Mouse (Mus musculus): ENCODE results near the gene Moap1. TPM values are rescaled to one million over a fixed set of nuclear protein-coding genes. Genes with fewer than 3 reads are reported as not detected.

The Moap1 gene
- polyA plus RNA-seq, 1 experiment from 2014 or later: 6.8 TPM

GRCm38 (mm10) chr12:102714116-102714515 lies 29.3 kb downstream of the Moap1 start:
- no peaks in the 10 kb centered on the region for H3K36me3 ChIP-seq (ENCODE audit: control insufficient read depth, insufficient read depth)
- H3K9me3 ChIP-seq (replicated peaks; ENCODE audit: control insufficient read depth, low read length): no peaks in the 10 kb centered on the region
- 53% methylated on average over 2 of the region's 2 CpGs for WGBS (ENCODE audit: insufficient replicate concordance)
- H3K27ac ChIP-seq (ENCODE audit: low read length): no peak overlapping the region
- ATAC-seq (ENCODE audit: low read depth): no peak
- no peak overlapping the region for H3K4me3 ChIP-seq (ENCODE audit: low read depth, low read length)
- no peak overlapping the region for H3K9ac ChIP-seq (ENCODE audit: low read depth, low read length)
- H3K4me1 ChIP-seq (ENCODE audit: control insufficient read depth, low read depth, low read length): no peaks in the 10 kb centered on the region
- H3K27me3 ChIP-seq (ENCODE audit: control insufficient read depth, insufficient read depth, low read depth, low read length): no peaks in the 10 kb centered on the region
- no peak overlapping the region for H3K4me2 ChIP-seq (ENCODE audit: low read depth, low read length)

- H3K4me3 ChIP-seq (ENCODE audit: low read depth, low read length): no peak overlapping the region
- H3K4me2 ChIP-seq (ENCODE audit: low read depth, low read length): no peak overlapping the region
- H3K27ac ChIP-seq (ENCODE audit: low read length): no peak overlapping the region
- ATAC-seq (ENCODE audit: low read depth): no peak
- no peaks in the 10 kb centered on the region for H3K4me1 ChIP-seq (ENCODE audit: control insufficient read depth, low read depth, low read length)
- 40% methylated on average over 20 of the region's 20 CpGs for WGBS (ENCODE audit: insufficient replicate concordance)
- no peaks in the 10 kb centered on the region for H3K9me3 ChIP-seq (replicated peaks; ENCODE audit: control insufficient read depth, low read length)
- no peaks in the 10 kb centered on the region for H3K36me3 ChIP-seq (ENCODE audit: control insufficient read depth, insufficient read depth)
- H3K27me3 ChIP-seq (ENCODE audit: control insufficient read depth, insufficient read depth, low read depth, low read length): no peaks in the 10 kb centered on the region
- H3K9ac ChIP-seq (ENCODE audit: low read depth, low read length): no peak overlapping the region
Measured at GRCm38 (mm10) chr12:102713153-102713865, 30.2 kb downstream of the Moap1 start.

GRCm38 (mm10) chr12:102710851-102711375 lies 32.5 kb downstream of the Moap1 start:
- 60% methylated on average over 4 of the region's 4 CpGs for WGBS (ENCODE audit: insufficient replicate concordance)

GRCm38 (mm10) chr12:102709896-102710295 lies 33.6 kb downstream of the Moap1 start:
- WGBS (ENCODE audit: insufficient replicate concordance): 65% methylated on average over 5 of the region's 5 CpGs
- no peaks in the 10 kb centered on the region for H3K36me3 ChIP-seq (ENCODE audit: control insufficient read depth, insufficient read depth)
- no peak overlapping the region for H3K4me2 ChIP-seq (ENCODE audit: low read depth, low read length)
- no peak for ATAC-seq (ENCODE audit: low read depth)
- H3K4me3 ChIP-seq (ENCODE audit: low read depth, low read length): no peak overlapping the region
- H3K4me1 ChIP-seq (ENCODE audit: control insufficient read depth, low read depth, low read length): peaks cover 6% of the 10 kb centered on the region
- H3K9me3 ChIP-seq (replicated peaks; ENCODE audit: control insufficient read depth, low read length): no peaks in the 10 kb centered on the region
- H3K27ac ChIP-seq (ENCODE audit: low read length): no peak overlapping the region
- H3K9ac ChIP-seq (ENCODE audit: low read depth, low read length): no peak overlapping the region
- peaks cover 8% of the 10 kb centered on the region for H3K27me3 ChIP-seq (ENCODE audit: control insufficient read depth, insufficient read depth, low read depth, low read length)

More at GRCm38 (mm10) chr12:102710851-102711375, 32.5 kb downstream of the Moap1 start:
- no peaks in the 10 kb centered on the region for H3K9me3 ChIP-seq (replicated peaks; ENCODE audit: control insufficient read depth, low read length)
- no peak overlapping the region for H3K27ac ChIP-seq (ENCODE audit: low read length)
- H3K4me3 ChIP-seq (ENCODE audit: low read depth, low read length): no peak overlapping the region
- no peaks in the 10 kb centered on the region for H3K4me1 ChIP-seq (ENCODE audit: control insufficient read depth, low read depth, low read length)
- no peak overlapping the region for H3K9ac ChIP-seq (ENCODE audit: low read depth, low read length)
- H3K36me3 ChIP-seq (ENCODE audit: control insufficient read depth, insufficient read depth): no peaks in the 10 kb centered on the region
- no peak overlapping the region for H3K4me2 ChIP-seq (ENCODE audit: low read depth, low read length)
- H3K27me3 ChIP-seq (ENCODE audit: control insufficient read depth, insufficient read depth, low read depth, low read length): peaks cover 8% of the 10 kb centered on the region
- no peak for ATAC-seq (ENCODE audit: low read depth)

GRCm38 (mm10) chr12:102708220-102708619 lies 35.2 kb downstream of the Moap1 start:
- Histone ChIP-seq H3K27me3 (ENCODE audit: control insufficient read depth, insufficient read depth, low read depth, low read length) (peaks cover 8% of the 10 kb centered on the region), H3K4me3 (ENCODE audit: low read depth, low read length) (no peak overlapping the region), H3K27ac (ENCODE audit: low read length) (no peak overlapping the region), H3K9ac (ENCODE audit: low read depth, low read length) (no peak overlapping the region), H3K4me1 (ENCODE audit: control insufficient read depth, low read depth, low read length) (peaks cover 20% of the 10 kb centered on the region), H3K9me3 (replicated peaks; ENCODE audit: control insufficient read depth, low read length) (no peaks in the 10 kb centered on the region), H3K36me3 (ENCODE audit: control insufficient read depth, insufficient read depth) (no peaks in the 10 kb centered on the region), H3K4me2 (ENCODE audit: low read depth, low read length) (no peak overlapping the region)
- 71% methylated on average over 11 of the region's 11 CpGs for WGBS (ENCODE audit: insufficient replicate concordance)
- ATAC-seq (ENCODE audit: low read depth): no peak

GRCm38 (mm10) chr12:102706833-102707463 lies 36.5 kb downstream of the Moap1 start:
- Histone ChIP-seq H3K27me3 (ENCODE audit: control insufficient read depth, insufficient read depth, low read depth, low read length) (peaks cover 8% of the 10 kb centered on the region), H3K27ac (ENCODE audit: low read length) (no peak overlapping the region), H3K36me3 (ENCODE audit: control insufficient read depth, insufficient read depth) (no peaks in the 10 kb centered on the region), H3K9ac (ENCODE audit: low read depth, low read length) (no peak overlapping the region), H3K9me3 (replicated peaks; ENCODE audit: control insufficient read depth, low read length) (no peaks in the 10 kb centered on the region), H3K4me2 (ENCODE audit: low read depth, low read length) (no peak overlapping the region), H3K4me3 (ENCODE audit: low read depth, low read length) (no peak overlapping the region), H3K4me1 (ENCODE audit: control insufficient read depth, low read depth, low read length) (peaks cover 31% of the 10 kb centered on the region)
- WGBS (ENCODE audit: insufficient replicate concordance): 81% methylated on average over 10 of the region's 10 CpGs
- no peak for ATAC-seq (ENCODE audit: low read depth)

GRCm38 (mm10) chr12:102705906-102706640 lies 37.4 kb downstream of the Moap1 start:
- Histone ChIP-seq H3K27ac (ENCODE audit: low read length) (no peak overlapping the region), H3K4me3 (ENCODE audit: low read depth, low read length) (no peak overlapping the region), H3K9ac (ENCODE audit: low read depth, low read length) (no peak overlapping the region)

GRCm38 (mm10) chr12:102705216-102705871 lies 38.1 kb downstream of the Moap1 start:
- Histone ChIP-seq H3K27ac (ENCODE audit: low read length) (peak overlapping the region; percentile 84), H3K36me3 (ENCODE audit: control insufficient read depth, insufficient read depth) (no peaks in the 10 kb centered on the region), H3K4me3 (ENCODE audit: low read depth, low read length) (peak overlapping the region; percentile 76), H3K4me1 (ENCODE audit: control insufficient read depth, low read depth, low read length) (peaks cover 32% of the 10 kb centered on the region), H3K4me2 (ENCODE audit: low read depth, low read length) (peak overlapping the region; percentile 99), H3K27me3 (ENCODE audit: control insufficient read depth, insufficient read depth, low read depth, low read length) (peaks cover 8% of the 10 kb centered on the region), H3K9ac (ENCODE audit: low read depth, low read length) (peak overlapping the region; percentile 78), H3K9me3 (replicated peaks; ENCODE audit: control insufficient read depth, low read length) (no peaks in the 10 kb centered on the region)
- 4% methylated on average over 42 of the region's 45 CpGs for WGBS (ENCODE audit: insufficient replicate concordance)
- ATAC-seq (ENCODE audit: low read depth): peak; percentile 66

More at GRCm38 (mm10) chr12:102705906-102706640, 37.4 kb downstream of the Moap1 start:
- no peaks in the 10 kb centered on the region for H3K9me3 ChIP-seq (replicated peaks; ENCODE audit: control insufficient read depth, low read length)
- H3K36me3 ChIP-seq (ENCODE audit: control insufficient read depth, insufficient read depth): no peaks in the 10 kb centered on the region
- ATAC-seq (ENCODE audit: low read depth): no peak
- peak overlapping the region; percentile 99; the same call in 1 of the 2 replicates for H3K4me2 ChIP-seq (ENCODE audit: low read depth, low read length)
- peaks cover 32% of the 10 kb centered on the region for H3K4me1 ChIP-seq (ENCODE audit: control insufficient read depth, low read depth, low read length)
- H3K27me3 ChIP-seq (ENCODE audit: control insufficient read depth, insufficient read depth, low read depth, low read length): peaks cover 8% of the 10 kb centered on the region
- 72% methylated on average over 6 of the region's 6 CpGs for WGBS (ENCODE audit: insufficient replicate concordance)

Data from liver, embryonic 16.5 days (tissue).